Mouse (Mus musculus): ENCODE results near the gene Syngr3. TPM values are rescaled to one million over a fixed set of nuclear protein-coding genes. Genes with fewer than 3 reads are reported as not detected.

The Syngr3 gene
- polyA plus RNA-seq, 1 experiment from 2014 or later: 6.9 TPM

DNA sequence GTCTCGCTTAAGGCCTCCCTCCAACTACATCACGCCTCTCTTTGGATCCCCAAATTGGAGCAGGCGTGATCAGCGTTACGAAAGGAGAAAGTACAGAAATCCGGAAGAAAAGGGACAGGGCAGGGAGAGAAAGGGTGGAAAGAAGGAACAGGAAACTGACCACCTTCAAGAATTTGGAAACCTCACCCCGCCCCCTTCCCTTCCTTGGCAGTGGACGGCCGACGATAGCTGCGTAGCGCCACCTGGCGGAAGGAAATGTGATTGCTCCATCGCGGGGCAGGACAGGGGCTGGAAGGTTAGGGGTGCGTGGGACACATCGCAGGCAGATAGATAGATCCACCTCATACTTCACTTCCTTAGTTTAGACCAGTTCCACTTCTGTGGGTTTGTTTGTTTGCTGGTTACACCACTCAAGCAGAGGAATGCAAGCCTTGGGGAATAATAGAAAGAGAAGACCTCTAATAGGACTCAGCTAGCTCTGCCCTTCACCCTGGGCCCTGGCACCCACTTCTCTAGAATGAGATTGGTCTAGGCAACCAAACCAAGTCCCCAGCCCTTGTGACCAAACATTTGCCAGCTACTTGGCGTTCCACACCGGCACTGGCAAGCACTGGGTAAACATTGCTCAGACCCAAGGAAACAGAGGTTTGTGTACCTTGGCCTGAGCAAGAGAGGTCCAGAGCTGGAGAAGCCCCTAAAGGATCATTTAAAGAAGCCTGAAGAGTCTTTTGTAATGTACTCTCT, 35.6 kb downstream of the Syngr3 start:
- Histone ChIP-seq H3K4me3 (ENCODE audit: low read length) (peak overlapping the region; percentile 37), H3K27me3 (replicated peaks; ENCODE audit: control insufficient read depth, insufficient read depth, low read length) (peaks cover 23% of the 10 kb centered on the region), H3K4me1 (ENCODE audit: control insufficient read depth, insufficient read depth, low read length) (peaks cover 23% of the 10 kb centered on the region), H3K9me3 (ENCODE audit: control insufficient read depth, low read length) (no peaks in the 10 kb centered on the region), H3K4me2 (ENCODE audit: low read depth, low read length) (peak overlapping the region; percentile 69), H3K27ac (ENCODE audit: low read length) (peak overlapping the region; percentile 23; the same call in 1 of the 2 replicates), H3K9ac (ENCODE audit: low read depth, low read length) (peak overlapping the region; percentile 57), H3K36me3 (ENCODE audit: control insufficient read depth, insufficient read depth, low read length) (no peaks in the 10 kb centered on the region)
- 4% methylated on average over 19 of the region's 19 CpGs for WGBS
- ATAC-seq: 0 out of 2 replicates have a peak, but pooled peaks have one; percentile 49

GRCm38 (mm10) chr17:24651835-24652234, 37.9 kb downstream of the Syngr3 start:
- Histone ChIP-seq H3K9me3 (ENCODE audit: control insufficient read depth, low read length) (no peaks in the 10 kb centered on the region), H3K4me3 (ENCODE audit: low read length) (no peak overlapping the region), H3K4me1 (ENCODE audit: control insufficient read depth, insufficient read depth, low read length) (peaks cover 24% of the 10 kb centered on the region), H3K4me2 (ENCODE audit: low read depth, low read length) (no peak overlapping the region), H3K36me3 (ENCODE audit: control insufficient read depth, insufficient read depth, low read length) (no peaks in the 10 kb centered on the region), H3K9ac (ENCODE audit: low read depth, low read length) (no peak overlapping the region), H3K27ac (ENCODE audit: low read length) (no peak overlapping the region), H3K27me3 (replicated peaks; ENCODE audit: control insufficient read depth, insufficient read depth, low read length) (peaks cover 1% of the 10 kb centered on the region; the same call in 1 of the 2 replicates)
- no peak for ATAC-seq
- WGBS: 64% methylated on average over 3 of the region's 3 CpGs

DNA sequence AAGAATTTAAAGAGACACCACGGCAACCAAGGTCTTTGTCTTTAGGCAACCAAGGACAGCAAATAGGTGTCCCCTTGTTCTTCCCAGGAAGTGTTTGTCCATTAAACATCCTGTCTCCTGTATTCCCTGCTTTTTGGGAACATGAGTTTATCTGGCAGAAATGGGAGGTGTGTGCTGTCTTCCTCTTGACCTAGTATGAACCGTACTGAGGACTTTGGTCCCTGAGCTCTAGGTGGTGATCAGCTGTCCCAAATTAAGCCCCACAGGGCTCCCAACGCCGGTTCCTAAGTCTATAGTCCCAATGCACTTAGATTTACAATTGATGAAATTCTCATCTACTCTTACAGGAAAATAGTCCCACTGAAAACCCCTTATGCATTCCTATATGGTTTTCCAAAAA, 39.0 kb downstream of the Syngr3 start:
- WGBS: 73% methylated on average over 4 of the region's 4 CpGs
- H3K27ac ChIP-seq (ENCODE audit: low read length): no peak overlapping the region
- H3K4me2 ChIP-seq (ENCODE audit: low read depth, low read length): peak overlapping the region; percentile 99; the same call in 1 of the 2 replicates

GRCm38 (mm10) chr17:24650070-24650616, 39.6 kb downstream of the Syngr3 start, which contains the start of gene Slc9a3r2:
Gene Slc9a3r2 (minus strand): TSS chr17:24650327.
- no peaks in the 10 kb centered on the region for H3K9me3 ChIP-seq (ENCODE audit: control insufficient read depth, low read length)

More for the DNA sequence above, 39.0 kb downstream of the Syngr3 start:
- Histone ChIP-seq H3K9me3 (ENCODE audit: control insufficient read depth, low read length) (no peaks in the 10 kb centered on the region), H3K36me3 (ENCODE audit: control insufficient read depth, insufficient read depth, low read length) (no peaks in the 10 kb centered on the region), H3K4me3 (ENCODE audit: low read length) (no peak overlapping the region), H3K9ac (ENCODE audit: low read depth, low read length) (peak overlapping the region; percentile 91; the same call in 1 of the 2 replicates), H3K4me1 (ENCODE audit: control insufficient read depth, insufficient read depth, low read length) (peaks cover 28% of the 10 kb centered on the region), H3K27me3 (replicated peaks; ENCODE audit: control insufficient read depth, insufficient read depth, low read length) (no peaks in the 10 kb centered on the region)
- ATAC-seq: no peak

GRCm38 (mm10) chr17:24649581-24650069, 40.1 kb downstream of the Syngr3 start:
- peak overlapping the region; percentile 61 for H3K27ac ChIP-seq (ENCODE audit: low read length)
- H3K4me1 ChIP-seq (ENCODE audit: control insufficient read depth, insufficient read depth, low read length): peaks cover 38% of the 10 kb centered on the region
- H3K9me3 ChIP-seq (ENCODE audit: control insufficient read depth, low read length): no peaks in the 10 kb centered on the region
- H3K9ac ChIP-seq (ENCODE audit: low read depth, low read length): peak overlapping the region; percentile 91
- under 1% methylated on average over 35 of the region's 35 CpGs for WGBS
- peak overlapping the region; percentile 89 for H3K4me3 ChIP-seq (ENCODE audit: low read length)
- ATAC-seq: peak; percentile 33
- H3K4me2 ChIP-seq (ENCODE audit: low read depth, low read length): peak overlapping the region; percentile 99
- no peaks in the 10 kb centered on the region for H3K36me3 ChIP-seq (ENCODE audit: control insufficient read depth, insufficient read depth, low read length)
- H3K27me3 ChIP-seq (replicated peaks; ENCODE audit: control insufficient read depth, insufficient read depth, low read length): no peaks in the 10 kb centered on the region

More at GRCm38 (mm10) chr17:24650070-24650616, 39.6 kb downstream of the Syngr3 start, which contains the start of gene Slc9a3r2:
- WGBS: 2% methylated on average over 41 of the region's 41 CpGs
- Histone ChIP-seq H3K27me3 (replicated peaks; ENCODE audit: control insufficient read depth, insufficient read depth, low read length) (no peaks in the 10 kb centered on the region), H3K9ac (ENCODE audit: low read depth, low read length) (peak within 1 kb of the TSS; percentile 91), H3K4me2 (ENCODE audit: low read depth, low read length) (peak within 1 kb of the TSS; percentile 99), H3K4me3 (ENCODE audit: low read length) (peak within 1 kb of the TSS; percentile 89), H3K4me1 (ENCODE audit: control insufficient read depth, insufficient read depth, low read length) (peaks cover 33% of the 10 kb centered on the region), H3K36me3 (ENCODE audit: control insufficient read depth, insufficient read depth, low read length) (no peaks in the 10 kb centered on the region), H3K27ac (ENCODE audit: low read length) (peak within 1 kb of the TSS; percentile 61)
- peak; percentile 75 for ATAC-seq

- peak overlapping the region; percentile 99 for H3K4me2 ChIP-seq (ENCODE audit: low read depth, low read length)
- no peak overlapping the region for H3K27ac ChIP-seq (ENCODE audit: low read length)
- ATAC-seq: no peak
- H3K9ac ChIP-seq (ENCODE audit: low read depth, low read length): peak overlapping the region; percentile 91; the same call in 1 of the 2 replicates
- H3K36me3 ChIP-seq (ENCODE audit: control insufficient read depth, insufficient read depth, low read length): no peaks in the 10 kb centered on the region
- peak overlapping the region; percentile 89 for H3K4me3 ChIP-seq (ENCODE audit: low read length)
- WGBS: 79% methylated on average over 10 of the region's 10 CpGs
- H3K27me3 ChIP-seq (replicated peaks; ENCODE audit: control insufficient read depth, insufficient read depth, low read length): no peaks in the 10 kb centered on the region
- peaks cover 45% of the 10 kb centered on the region for H3K4me1 ChIP-seq (ENCODE audit: control insufficient read depth, insufficient read depth, low read length)
- H3K9me3 ChIP-seq (ENCODE audit: control insufficient read depth, low read length): no peaks in the 10 kb centered on the region
Observed at GRCm38 (mm10) chr17:24648731-24649377, 40.9 kb downstream of the Syngr3 start.

DNA sequence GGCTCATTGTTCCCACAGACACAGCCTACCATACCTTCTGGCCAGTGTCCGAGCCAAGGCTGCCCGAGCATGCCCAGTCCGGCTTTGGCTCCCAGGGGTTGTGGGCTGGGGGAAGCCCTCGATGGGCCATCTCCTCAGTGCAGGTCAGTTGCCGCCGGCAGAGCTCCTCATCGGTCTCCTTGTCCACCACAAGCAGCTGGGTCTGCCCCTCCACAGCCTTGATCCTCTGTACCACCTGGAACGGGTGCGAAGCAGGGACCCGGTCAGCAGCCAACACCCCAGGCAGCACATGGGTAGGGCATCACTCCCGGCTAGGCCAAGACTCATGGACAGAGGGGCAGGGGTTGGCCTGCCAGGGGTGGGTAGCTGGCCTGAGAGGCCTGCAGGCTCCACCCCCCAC, 42.3 kb downstream of the Syngr3 start:
- no peak overlapping the region for H3K27ac ChIP-seq (ENCODE audit: low read length)
- H3K27me3 ChIP-seq (replicated peaks; ENCODE audit: control insufficient read depth, insufficient read depth, low read length): no peaks in the 10 kb centered on the region
- no peak overlapping the region for H3K4me3 ChIP-seq (ENCODE audit: low read length)
- H3K9ac ChIP-seq (ENCODE audit: low read depth, low read length): 0 out of 2 replicates have a peak overlapping the region, but pooled peaks have one; percentile 42
- no peaks in the 10 kb centered on the region for H3K36me3 ChIP-seq (ENCODE audit: control insufficient read depth, insufficient read depth, low read length)
- WGBS: 86% methylated on average over 11 of the region's 11 CpGs
- no peak for ATAC-seq
- no peaks in the 10 kb centered on the region for H3K9me3 ChIP-seq (ENCODE audit: control insufficient read depth, low read length)
- H3K4me2 ChIP-seq (ENCODE audit: low read depth, low read length): 0 out of 2 replicates have a peak overlapping the region, but pooled peaks have one; percentile 14
- peaks cover 45% of the 10 kb centered on the region for H3K4me1 ChIP-seq (ENCODE audit: control insufficient read depth, insufficient read depth, low read length)

DNA sequence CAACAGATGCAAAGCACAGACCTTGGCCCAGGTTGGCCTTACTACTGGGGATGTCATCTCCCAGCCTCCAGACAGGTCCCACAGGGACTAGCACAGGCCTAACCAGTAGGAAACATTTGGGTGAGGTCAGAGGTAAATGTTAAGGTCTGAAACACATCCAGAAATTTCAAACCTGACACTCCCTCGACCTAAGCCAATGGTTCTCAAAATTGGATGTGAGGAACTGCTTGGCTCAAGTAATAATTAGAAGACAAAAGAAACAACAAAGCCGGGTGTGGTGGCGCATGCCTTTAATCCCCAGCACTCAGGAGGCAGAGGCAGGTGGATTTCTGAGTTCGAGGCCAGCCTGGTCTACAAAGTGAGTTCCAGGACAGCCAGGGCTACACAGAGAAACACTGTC, 43.4 kb downstream of the Syngr3 start:
- peak overlapping the region; percentile 54 for H3K27ac ChIP-seq (ENCODE audit: low read length)
- no peaks in the 10 kb centered on the region for H3K9me3 ChIP-seq (ENCODE audit: control insufficient read depth, low read length)
- H3K36me3 ChIP-seq (ENCODE audit: control insufficient read depth, insufficient read depth, low read length): no peaks in the 10 kb centered on the region
- 85% methylated on average over 4 of the region's 4 CpGs for WGBS
- peaks cover 45% of the 10 kb centered on the region for H3K4me1 ChIP-seq (ENCODE audit: control insufficient read depth, insufficient read depth, low read length)
- no peak overlapping the region for H3K4me3 ChIP-seq (ENCODE audit: low read length)
- no peaks in the 10 kb centered on the region for H3K27me3 ChIP-seq (replicated peaks; ENCODE audit: control insufficient read depth, insufficient read depth, low read length)
- no peak for ATAC-seq
- peak overlapping the region; percentile 33; the same call in 1 of the 2 replicates for H3K9ac ChIP-seq (ENCODE audit: low read depth, low read length)
- no peak overlapping the region for H3K4me2 ChIP-seq (ENCODE audit: low read depth, low read length)

GRCm38 (mm10) chr17:24645916-24646315, 43.8 kb downstream of the Syngr3 start:
- Histone ChIP-seq H3K4me2 (ENCODE audit: low read depth, low read length) (no peak overlapping the region), H3K27ac (ENCODE audit: low read length) (peak overlapping the region; percentile 63), H3K27me3 (replicated peaks; ENCODE audit: control insufficient read depth, insufficient read depth, low read length) (no peaks in the 10 kb centered on the region), H3K9me3 (ENCODE audit: control insufficient read depth, low read length) (no peaks in the 10 kb centered on the region), H3K9ac (ENCODE audit: low read depth, low read length) (peak overlapping the region; percentile 33; the same call in 1 of the 2 replicates), H3K4me3 (ENCODE audit: low read length) (no peak overlapping the region), H3K4me1 (ENCODE audit: control insufficient read depth, insufficient read depth, low read length) (peaks cover 45% of the 10 kb centered on the region), H3K36me3 (ENCODE audit: control insufficient read depth, insufficient read depth, low read length) (no peaks in the 10 kb centered on the region)
- ATAC-seq: no peak
- 79% methylated on average over 3 of the region's 3 CpGs for WGBS
